Mouse (Mus musculus): ENCODE measurements around the gene Atp13a2.

DNA sequence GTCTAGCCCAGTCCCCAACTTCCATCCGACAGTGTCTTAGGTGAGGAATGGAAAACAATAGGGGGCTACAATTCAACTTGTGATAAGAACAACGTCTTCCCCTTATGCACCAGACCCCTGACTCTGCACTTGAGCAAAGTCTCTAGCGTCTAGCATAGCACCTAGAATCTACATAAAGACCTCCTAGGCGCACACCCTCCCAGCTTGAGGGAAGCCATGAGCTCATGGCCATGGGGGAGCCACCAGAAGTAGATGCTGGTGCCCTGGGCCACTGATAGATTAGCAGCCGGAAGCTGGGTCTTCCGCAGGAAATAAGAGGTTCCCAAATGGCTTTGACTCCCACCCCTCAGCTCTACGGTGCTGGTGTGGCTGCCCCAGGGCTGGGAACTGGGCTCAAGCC is 803 bp downstream of the Atp13a2 start:
- no peak for TF ChIP-seq GATA1 (IDR thresholded peaks at IDR 0.05; ENCODE audit: low read length)
- no peak for TF ChIP-seq TAL1 (IDR thresholded peaks at IDR 0.05; ENCODE audit: low read length)
